ENCODE assay signal across 9 mouse cellular contexts in genomic region chr3:36835525-36836203, GRCm38 (mm10). TPM values are rescaled to one million over a fixed set of nuclear protein-coding genes. Genes with fewer than 3 reads are reported as not detected.
A peak's percentile ranks its signal among the peaks of the same experiment; 100 is the strongest.
DNase-seq lines count a peak whose midpoint lies in the region; ATAC-seq and TF ChIP-seq lines count a peak whose summit lies in the region.
"Had no signal": no experiment of that assay in that cellular context is flagged by ENCODE, and none has a peak within 500 bp of the region (broad histone marks: within the 10 kb centered on the region; RNA-seq: fewer than 3 reads in every experiment).

No protein-coding gene starts in this region.

- no peak for DNase-seq in heart, adult 2 months
- DNase-seq in heart, adult 8-10 months (ENCODE audit: low spot score) = no peak
- DNase-seq in brain, embryonic 14.5 days (ENCODE audit: low read depth) = peak; percentile 81
- DNase-seq in forebrain, embryonic 11.5 days (ENCODE audit: low spot score) = peak; percentile 59
- peak; percentile 46 for DNase-seq in kidney, adult 2 months
- no peak for DNase-seq in liver, postnatal 0 days
- no peak for DNase-seq in testis, postnatal 10 days (ENCODE audit: low spot score)
- DNase-seq in spleen, postnatal 36 days (ENCODE audit: low spot score in 2 of 2) = no peak

- no peak for TF ChIP-seq POLR2A in heart, adult 2 months (IDR thresholded peaks at IDR 0.05; ENCODE audit: insufficient read depth, low read depth, low read length)
- TF ChIP-seq POLR2A in brain, embryonic 14.5 days (IDR thresholded peaks at IDR 0.05; ENCODE audit: borderline replicate concordance, extremely low read depth, insufficient read depth, insufficient read length, poor library complexity, severe bottlenecking) = no peak
- TF ChIP-seq POLR2A in kidney, adult 2 months (IDR thresholded peaks at IDR 0.05; ENCODE audit: low read depth, low read length) = no peak

- H3K4me3 ChIP-seq in heart, adult 2 months = no peak overlapping the region
- H3K4me3 ChIP-seq in forebrain, embryonic 11.5 days (ENCODE audit: low read depth, low read length) = peak overlapping the region; percentile 10; the same call in 1 of the 2 replicates
- H3K4me3 ChIP-seq in kidney, adult 2 months (ENCODE audit: insufficient read depth, low read depth, low read length) = no peak overlapping the region
- H3K4me3 ChIP-seq in liver, postnatal 0 days (ENCODE audit: low read depth, low read length) = no peak overlapping the region

- peak; percentile 51 for ATAC-seq in forebrain, embryonic 11.5 days (replicated peaks; ENCODE audit: low FRiP score)
- ATAC-seq in liver, postnatal 0 days = no peak
- ATAC-seq: Patski had no signal

- no peaks in the 10 kb centered on the region for H3K9me3 ChIP-seq in forebrain, embryonic 11.5 days (ENCODE audit: control insufficient read depth, low read length)
- H3K9me3 ChIP-seq in liver, postnatal 0 days (ENCODE audit: low read length) = no peaks in the 10 kb centered on the region

- H3K36me3 ChIP-seq in heart, adult 2 months (ENCODE audit: control insufficient read depth, insufficient read depth, low read length) = no peaks in the 10 kb centered on the region
- H3K36me3 ChIP-seq in forebrain, embryonic 11.5 days (ENCODE audit: control insufficient read depth, insufficient read depth, low read length) = no peaks in the 10 kb centered on the region
- H3K36me3 ChIP-seq in kidney, adult 2 months (ENCODE audit: control insufficient read depth, insufficient read depth, low read length) = no peaks in the 10 kb centered on the region
- H3K36me3 ChIP-seq in liver, postnatal 0 days (replicated peaks; ENCODE audit: insufficient read depth, low read length) = no peaks in the 10 kb centered on the region

- no peak overlapping the region for H3K9ac ChIP-seq in heart, adult 2 months (ENCODE audit: low read depth, low read length)
- H3K9ac ChIP-seq in forebrain, embryonic 11.5 days (ENCODE audit: low read length) = no peak overlapping the region
- no peak overlapping the region for H3K9ac ChIP-seq in liver, postnatal 0 days (replicated peaks)

- peak; percentile 49 for TF ChIP-seq CTCF in heart, adult 2 months (IDR thresholded peaks at IDR 0.05)
- TF ChIP-seq CTCF in brain, embryonic 14.5 days (IDR thresholded peaks at IDR 0.05; ENCODE audit: borderline replicate concordance, extremely low read depth, insufficient read depth, insufficient read length) = peak; percentile 35; the same call in 1 of the 2 replicates
- peak; percentile 28; the same call in 1 of the 2 replicates for TF ChIP-seq CTCF in kidney, adult 2 months (conservative IDR thresholded peaks at IDR 0.05; ENCODE audit: insufficient read depth, insufficient read length, low read depth, low read length)
- TF ChIP-seq CTCF in liver, postnatal 0 days (IDR thresholded peaks at IDR 0.05; ENCODE audit: low read depth) = peak; percentile 45

- H3K27ac ChIP-seq in heart, adult 2 months = no peak overlapping the region
- H3K27ac ChIP-seq in forebrain, embryonic 11.5 days (ENCODE audit: low read depth, low read length) = no peak overlapping the region
- no peak overlapping the region for H3K27ac ChIP-seq in kidney, adult 2 months (ENCODE audit: insufficient read depth, low read depth, low read length)
- no peak overlapping the region for H3K27ac ChIP-seq in liver, postnatal 0 days (ENCODE audit: low read depth)

- 41% methylated on average over 18 of the region's 18 CpGs for WGBS in heart, adult 2 months
- whole genome bisulfite sequencing in forebrain, embryonic 11.5 days = 19% methylated on average over 18 of the region's 18 CpGs
- WGBS in kidney, adult 2 months = 30% methylated on average over 18 of the region's 18 CpGs
- 41% methylated on average over 18 of the region's 18 CpGs for WGBS in liver, postnatal 0 days (ENCODE audit: insufficient replicate concordance)

- H3K79me2 ChIP-seq in heart, adult 2 months (replicated peaks; ENCODE audit: control insufficient read depth, insufficient read depth, low read length) = no peaks in the 10 kb centered on the region

- intact Hi-C loops in heart, adult 2 months (cut with DNase I) = loop anchor here (2.0 to 10.0 kb wide), 2 partner anchors 147 to 369 kb away; no protein-coding TSS in a partner anchor

- no peak for TF ChIP-seq EP300 in heart, adult 2 months (IDR thresholded peaks at IDR 0.05; ENCODE audit: insufficient read depth, low read depth, low read length)
- no peak for TF ChIP-seq EP300 in liver, postnatal 0 days (IDR thresholded peaks at IDR 0.05; ENCODE audit: low read depth)

- H3K27me3 ChIP-seq in heart, adult 2 months (ENCODE audit: control insufficient read depth, insufficient read depth, low read length) = 0 out of 2 replicates have a peak, but pooled peaks cover 1% of the 10 kb centered on the region
- no peaks in the 10 kb centered on the region for H3K27me3 ChIP-seq in forebrain, embryonic 11.5 days (ENCODE audit: control insufficient read depth, insufficient read depth, low read length)
- H3K27me3 ChIP-seq in kidney, adult 2 months (replicated peaks; ENCODE audit: control insufficient read depth, insufficient read depth, low read length) = no peaks in the 10 kb centered on the region
- H3K27me3 ChIP-seq in liver, postnatal 0 days (ENCODE audit: insufficient read depth, low read length) = no peaks in the 10 kb centered on the region

- H3K4me2 ChIP-seq in forebrain, embryonic 11.5 days (ENCODE audit: low read depth, low read length, severe bottlenecking) = peak overlapping the region; percentile 42
- H3K4me2 ChIP-seq in liver, postnatal 0 days (ENCODE audit: low read depth, low read length) = no peak overlapping the region

- no peaks in the 10 kb centered on the region for H3K4me1 ChIP-seq in heart, adult 2 months (ENCODE audit: control insufficient read depth, insufficient read depth, low read length)
- no peaks in the 10 kb centered on the region; the same call in 1 of the 2 replicates for H3K4me1 ChIP-seq in forebrain, embryonic 11.5 days (replicated peaks; ENCODE audit: control insufficient read depth, insufficient read depth, low read length)
- no peaks in the 10 kb centered on the region for H3K4me1 ChIP-seq in kidney, adult 2 months (ENCODE audit: control insufficient read depth, insufficient read depth, low read length)
- H3K4me1 ChIP-seq in liver, postnatal 0 days (ENCODE audit: insufficient read depth) = no peaks in the 10 kb centered on the region

RNA-seq across cellular contexts. Expression of gene 4932438A13Rik, which starts 27.2 kb away (rescaled TPM):
- total RNA-seq in heart, adult 2 months (2021) = 10 to 100 TPM; 41.9 to 48.8 TPM
- 8.5 and 15.4 TPM in 2 replicates for polyA plus RNA-seq in heart, adult 2 months (2012; rRNA removed)
- total RNA-seq in heart, adult 8-10 months (2022) = 10 to 100 TPM; 44.8 to 53.5 (median 46.3) TPM
- polyA plus RNA-seq in brain, embryonic 14.5 days (2012; rRNA removed) = 35.8 and 41.2 TPM in 2 replicates
- polyA plus RNA-seq in forebrain, embryonic 11.5 days (2014; fragmentation: Nextera tagmentation; extraction: Ambion mirVana) = 45.3 and 51.9 TPM in 2 replicates
- 11.4 and 12.1 TPM in 2 replicates for polyA plus RNA-seq in kidney, adult 2 months (2012; rRNA removed)
- polyA plus RNA-seq in liver, postnatal 0 days (2015; fragmentation: Nextera tagmentation; extraction: Ambion mirVana) = 14.4 and 15.8 TPM in 2 replicates

Comparison
In these comparisons a context has a peak if more than half of its experiments do, and no peak if none do; other contexts are left out.
1. DNase-seq: peak in brain, embryonic 14.5 days (single experiment), forebrain, embryonic 11.5 days (single experiment) and kidney, adult 2 months (single experiment); none in heart, adult 2 months (0 of 2), heart, adult 8-10 months (single experiment), liver, postnatal 0 days (single experiment), testis, postnatal 10 days (single experiment) and spleen, postnatal 36 days (0 of 2).
2. Peak in every context shown above with its lines, with median percentiles within 50 percentile points of each other: CTCF ChIP-seq.